Mouse (Mus musculus) myocyte (in vitro differentiated cells): ENCODE results near the gene Pak1ip1. TPM values are rescaled to one million over a fixed set of nuclear protein-coding genes. Genes with fewer than 3 reads are reported as not detected.

Experiments used
- H3K27me3 ChIP-seq: one replicate; pipeline ENCODE4 v1.6.1; 2011; ENCODE audit not compliant: control insufficient read depth, insufficient read depth, insufficient read length
- H3K36me3 ChIP-seq: one replicate; pipeline ENCODE4 v1.6.1; 2011; ENCODE audit not compliant: control insufficient read depth, insufficient read depth
- H3K4me2 ChIP-seq: one replicate; pipeline ENCODE4 v1.6.1; 2011; ENCODE audit warnings: low read depth, control low read depth
- H3K4me3 ChIP-seq: one replicate; pipeline ENCODE4 v1.5.1; 2011; ENCODE audit warnings: mild to moderate bottlenecking, control low read depth, moderate library complexity
- H3K79me2 ChIP-seq: one replicate; pipeline ENCODE4 v1.6.1; 2011; ENCODE audit not compliant: control insufficient read depth, insufficient read depth
- H3ac ChIP-seq: one replicate; pipeline ENCODE4 v1.6.1; 2011; ENCODE audit not compliant: control insufficient read depth, insufficient read length
- CEBPB ChIP-seq: IDR thresholded peaks from 2 replicates; pipeline ENCODE4 v1.6.1; 2011; ENCODE audit warnings: mild to moderate bottlenecking, moderate library complexity; ENCODE audit not compliant: poor library complexity, insufficient read depth, severe bottlenecking
- E2F4 ChIP-seq: IDR thresholded peaks from one replicate; pipeline ENCODE4 v1.6.1; 2011; ENCODE audit warnings: mild to moderate bottlenecking, control low read depth, moderate library complexity; ENCODE audit not compliant: insufficient read depth
- MAX ChIP-seq: IDR thresholded peaks from one replicate; pipeline ENCODE4 v1.6.1; 2011; ENCODE audit warnings: low read depth, mild to moderate bottlenecking, control low read depth
- MYOD1 ChIP-seq, 3 experiments: IDR thresholded peaks; one replicate each; pipeline ENCODE4 v1.6.1; 2011; ENCODE audit warnings: control low read depth in 2 of 3, low read depth in 2 of 3, mild to moderate bottlenecking in 2 of 3, moderate library complexity in 1 of 3; ENCODE audit not compliant: insufficient read length in 2 of 3, control insufficient read depth in 1 of 3
- MYOG ChIP-seq, 3 experiments: IDR thresholded peaks; one replicate each; pipeline ENCODE4 v1.6.1; 2011; ENCODE audit warnings: control low read depth in 2 of 3, low read depth in 2 of 3, mild to moderate bottlenecking in 2 of 3; ENCODE audit not compliant: insufficient read length in 2 of 3, control insufficient read depth in 1 of 3, insufficient read depth in 1 of 3
- POLR2A ChIP-seq: IDR thresholded peaks from one replicate; pipeline ENCODE4 v1.6.1; 2011; ENCODE audit warnings: low read depth, mild to moderate bottlenecking, control low read depth, moderate library complexity; ENCODE audit not compliant: insufficient read length
- POLR2AphosphoS2 ChIP-seq: IDR thresholded peaks from one replicate; pipeline ENCODE4 v1.6.1; 2011; ENCODE audit warnings: low read depth, control low read depth; ENCODE audit not compliant: insufficient read length
- REST ChIP-seq: IDR thresholded peaks from one replicate; pipeline ENCODE4 v1.6.1; 2011; ENCODE audit warnings: mild to moderate bottlenecking, control low read depth, moderate library complexity; ENCODE audit not compliant: insufficient read depth, insufficient read length
- SRF ChIP-seq: IDR thresholded peaks from one replicate; pipeline ENCODE4 v1.6.1; 2011; ENCODE audit warnings: low read depth; ENCODE audit not compliant: control insufficient read depth, insufficient read length
- TCF12 ChIP-seq: IDR thresholded peaks from one replicate; pipeline ENCODE4 v1.6.1; 2011; ENCODE audit warnings: mild to moderate bottlenecking, control low read depth; ENCODE audit not compliant: poor library complexity, insufficient read depth, severe bottlenecking
- TCF3 ChIP-seq: IDR thresholded peaks from one replicate; pipeline ENCODE4 v1.6.1; 2011; ENCODE audit warnings: low read depth, control low read depth; ENCODE audit not compliant: insufficient read length
- USF1 ChIP-seq: IDR thresholded peaks from one replicate; pipeline ENCODE4 v1.6.1; 2011; ENCODE audit warnings: low read depth, mild to moderate bottlenecking, control low read depth, moderate library complexity
- polyA plus RNA-seq: library from polyadenylated mRNA; unstranded; fragments of >200 nt; fragmentation: generic; extraction: Trizol; gene quantifications from one replicate; pipeline ENCODE4 v1.2.1, GENCODE M21; 2012; ENCODE audit warnings: missing spikeins

The Pak1ip1 gene
- polyA plus RNA-seq, 1 experiment, result 66.3 TPM

DNA sequence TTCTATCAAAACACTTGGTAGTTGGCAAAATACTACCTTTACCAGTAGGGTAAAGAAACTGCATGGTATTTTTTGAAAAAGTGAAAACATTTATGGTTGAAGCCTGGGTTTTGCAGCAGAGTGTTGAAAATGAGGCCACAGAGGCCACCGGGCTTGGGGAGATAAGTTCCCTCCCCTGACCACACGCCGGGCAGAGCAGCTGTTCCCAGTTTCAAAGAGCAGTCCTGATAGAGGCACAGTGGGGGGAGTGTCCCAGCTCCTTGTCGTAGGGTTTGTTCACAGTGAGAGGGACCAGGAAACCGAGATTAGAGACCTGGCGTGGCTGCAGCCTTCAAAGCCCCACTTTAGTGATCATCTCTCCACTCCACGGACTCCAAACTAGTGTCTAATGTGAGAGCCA is 19.7 kb downstream of the Pak1ip1 start:
- TF ChIP-seq CEBPB, result no peak
- TF ChIP-seq SRF, result no peak
- TF ChIP-seq E2F4, result no peak
- no peak for TF ChIP-seq TCF12
- peak in 1 of 3 experiments; percentile 9 for TF ChIP-seq MYOD1 (IDR thresholded peaks at IDR 0.05; ENCODE audit: control insufficient read depth in 1 of 3, insufficient read length in 2 of 3, low read depth in 2 of 3)
- TF ChIP-seq POLR2AphosphoS2, result no peak
- no peak for TF ChIP-seq REST
- no peak for TF ChIP-seq USF1
- TF ChIP-seq MYOG (IDR thresholded peaks at IDR 0.05; ENCODE audit: control insufficient read depth in 1 of 3, insufficient read depth in 1 of 3, insufficient read length in 2 of 3, low read depth in 2 of 3), result peak in 1 of 3 experiments; percentile 58
- TF ChIP-seq POLR2A, result no peak
- no peak for TF ChIP-seq MAX
- Histone ChIP-seq H3K79me2 (peaks cover 11% of the 10 kb centered on the region), H3K27me3 (no peaks in the 10 kb centered on the region), H3K36me3 (peaks cover 5% of the 10 kb centered on the region), H3ac (no peak overlapping the region), H3K4me2 (no peak overlapping the region), H3K4me3 (no peak overlapping the region)

DNA sequence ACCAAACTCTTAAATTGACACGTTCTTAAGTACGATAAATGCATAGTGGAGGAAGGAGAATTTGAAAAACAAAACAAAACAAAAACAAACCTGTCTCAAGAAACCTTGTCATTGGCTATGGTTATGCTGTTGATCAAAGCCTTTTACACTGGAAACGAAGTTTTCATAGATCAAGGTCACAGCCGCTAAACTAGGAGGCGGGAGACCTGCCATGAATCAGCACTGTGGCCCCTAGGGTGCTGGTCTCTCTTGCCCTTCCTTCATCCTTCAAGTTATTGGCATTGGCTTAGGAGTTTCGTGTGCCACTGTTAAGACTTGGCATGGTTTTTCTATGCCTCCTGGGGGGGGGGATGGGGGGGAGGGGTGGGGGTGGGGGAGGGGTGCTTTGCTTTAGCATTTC is 20.8 kb downstream of the Pak1ip1 start:
- Histone ChIP-seq H3K79me2 (peaks cover 11% of the 10 kb centered on the region), H3K4me2 (no peak overlapping the region), H3K27me3 (no peaks in the 10 kb centered on the region), H3K36me3 (peaks cover 5% of the 10 kb centered on the region), H3ac (no peak overlapping the region), H3K4me3 (no peak overlapping the region)
- TF ChIP-seq CEBPB (no peak), MAX (no peak), MYOD1 (IDR thresholded peaks at IDR 0.05; ENCODE audit: control insufficient read depth in 1 of 3, insufficient read length in 2 of 3, low read depth in 2 of 3) (no peak), TCF3 (no peak), REST (no peak), E2F4 (no peak), POLR2AphosphoS2 (no peak), USF1 (no peak), SRF (no peak), MYOG (IDR thresholded peaks at IDR 0.05; ENCODE audit: control insufficient read depth in 1 of 3, insufficient read depth in 1 of 3, insufficient read length in 2 of 3, low read depth in 2 of 3) (no peak), POLR2A (no peak), TCF12 (no peak)

DNA sequence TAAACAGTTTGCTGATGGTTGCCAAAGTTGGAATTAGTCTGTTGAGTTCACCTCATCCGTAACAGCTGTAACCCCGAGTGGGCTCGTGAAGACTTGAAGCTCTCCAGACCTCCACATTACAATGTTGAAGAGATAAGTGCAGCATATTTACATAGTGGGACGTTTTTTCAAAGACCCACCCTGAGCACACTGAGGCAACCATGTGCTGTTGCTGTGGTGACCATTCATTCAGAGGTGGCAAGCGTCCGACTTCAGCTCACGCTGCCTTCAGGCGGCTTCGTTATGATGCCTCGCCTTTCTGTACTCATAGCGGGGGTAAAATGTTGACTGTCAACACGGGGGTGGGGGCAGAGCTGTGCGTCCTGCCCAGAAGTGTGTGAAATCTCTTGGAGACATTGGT is 21.3 kb downstream of the Pak1ip1 start:
- H3K27me3 ChIP-seq, result no peaks in the 10 kb centered on the region
- no peak overlapping the region for H3ac ChIP-seq
- H3K79me2 ChIP-seq, result peaks cover 7% of the 10 kb centered on the region
- no peak overlapping the region for H3K4me3 ChIP-seq
- TF ChIP-seq SRF, result no peak
- no peak for TF ChIP-seq POLR2A
- TF ChIP-seq TCF3, result no peak
- TF ChIP-seq REST, result no peak
- TF ChIP-seq MYOG (IDR thresholded peaks at IDR 0.05; ENCODE audit: control insufficient read depth in 1 of 3, insufficient read depth in 1 of 3, insufficient read length in 2 of 3, low read depth in 2 of 3), result no peak
- TF ChIP-seq TCF12, result no peak
- no peak for TF ChIP-seq MAX
- TF ChIP-seq MYOD1 (IDR thresholded peaks at IDR 0.05; ENCODE audit: control insufficient read depth in 1 of 3, insufficient read length in 2 of 3, low read depth in 2 of 3), result no peak
- TF ChIP-seq POLR2AphosphoS2, result no peak
- TF ChIP-seq USF1, result no peak
- H3K4me2 ChIP-seq, result no peak overlapping the region
- H3K36me3 ChIP-seq, result peaks cover 5% of the 10 kb centered on the region

DNA sequence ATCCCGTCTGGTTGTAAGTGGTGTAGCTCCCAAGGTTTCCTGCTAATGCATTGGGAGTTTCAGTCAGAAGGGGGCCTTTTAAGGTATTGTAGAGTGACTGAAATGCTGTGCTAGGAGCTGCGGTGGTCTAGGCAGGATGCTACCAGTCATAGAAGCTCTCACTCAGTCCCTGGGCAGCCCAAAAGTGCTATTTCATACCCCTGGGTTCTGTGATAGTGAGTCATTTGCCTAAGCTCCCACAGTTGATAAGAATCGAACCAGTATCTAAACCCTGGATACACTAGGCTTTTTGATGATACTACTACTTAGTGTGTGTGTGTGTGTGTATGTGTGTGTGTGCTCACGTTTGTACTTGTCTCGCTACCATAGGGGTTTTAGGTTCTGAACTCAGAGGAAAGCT is 29.3 kb downstream of the Pak1ip1 start:
- no peak overlapping the region for H3K4me2 ChIP-seq
- no peak for TF ChIP-seq TCF3
- no peak for TF ChIP-seq SRF
- no peak for TF ChIP-seq MYOG (IDR thresholded peaks at IDR 0.05; ENCODE audit: control insufficient read depth in 1 of 3, insufficient read depth in 1 of 3, insufficient read length in 2 of 3, low read depth in 2 of 3)
- no peak for TF ChIP-seq E2F4
- no peak for TF ChIP-seq REST
- TF ChIP-seq TCF12, result no peak
- no peak for TF ChIP-seq POLR2A
- no peak for TF ChIP-seq CEBPB
- TF ChIP-seq USF1, result no peak
- no peak for TF ChIP-seq MYOD1 (IDR thresholded peaks at IDR 0.05; ENCODE audit: control insufficient read depth in 1 of 3, insufficient read length in 2 of 3, low read depth in 2 of 3)
- no peak for TF ChIP-seq MAX
- no peak for TF ChIP-seq POLR2AphosphoS2
- no peak overlapping the region for H3ac ChIP-seq
- H3K4me3 ChIP-seq, result no peak overlapping the region
- no peaks in the 10 kb centered on the region for H3K36me3 ChIP-seq
- H3K27me3 ChIP-seq, result peaks cover 30% of the 10 kb centered on the region
- no peaks in the 10 kb centered on the region for H3K79me2 ChIP-seq
